Mouse (Mus musculus) Patski (cell line): Measurements from ENCODE around the gene Gcnt2. TPM values are rescaled to one million over a fixed set of nuclear protein-coding genes. Genes with fewer than 3 reads are reported as not detected.
"Not testable (repeated sequence)": the region's sequence is repeated elsewhere in the genome, so short reads cannot be mapped to it uniquely, and the experiment has no call there.

Experiments used
- ATAC-seq: fragments of 100-300 bp; one replicate; pipeline ENCODE4 v1.8.0; 2021
- CTCF ChIA-PET: fragments of 350-600 bp; sonication (Branson Sonifier 250); formaldehyde crosslinking; loops from one replicate; lab custom pipeline; 2022; ENCODE audit warnings: inconsistent platforms; lab: Charles Lee
- POLR2A ChIA-PET: fragments of 350-600 bp; sonication (Branson Sonifier 250); formaldehyde crosslinking; loops from one replicate; lab custom pipeline; 2022; ENCODE audit warnings: antibody characterized with exemption, inconsistent platforms; lab: Charles Lee
- DNase-seq: peaks from one replicate; pipeline ENCODE4 v3.0.0-alpha.2; 2011; ENCODE audit warnings: low read depth, low spot score
- H3K27me3 ChIP-seq: fragments of 371-371 bp; one replicate; pipeline ENCODE4 v1.5.1; 2021
- CTCF ChIP-seq: fragments of 100-300 bp; IDR thresholded peaks from one replicate; pipeline ENCODE4 v1.5.1; 2021
- in situ Hi-C: fragments of 300-500 bp; cut with MboI; formaldehyde crosslinking; loops from 3 replicates; pipeline ENCODE4 v1.11.1; 2018; ENCODE audit warnings: low pct_unique_long_range_greater_than_20kb, mixed read lengths
- polyA plus RNA-seq: library from polyadenylated mRNA; unstranded; gene quantifications from one replicate; pipeline ENCODE4 v1.2.3, GENCODE M21; 2021

Gene Gcnt2
- polyA plus RNA-seq, 1 experiment from 2014 or later, result 71.2 TPM

GRCm38 (mm10) chr13:40982759-40983158, 123.2 kb downstream of the Gcnt2 start:
- in situ Hi-C loops, result loop anchor here (5.0 kb wide), 2 partner anchors 65 to 120 kb away; no protein-coding TSS in a partner anchor
- ATAC-seq (peak; percentile 93), DNase-seq (peak; percentile 97)
- CTCF ChIA-PET, result interaction anchor here (0.7 to 1.8 kb wide), 4 partner anchors 18 to 139 kb away, joined by 3 to 10 read pairs (median 4); partner anchors contain the start of genes Gcnt2 and Pak1ip1
- POLR2A ChIA-PET, result no interaction called here
- H3K27me3 ChIP-seq, result no peaks in the 10 kb centered on the region
- no peak for TF ChIP-seq CTCF

GRCm38 (mm10) chr13:40986081-40986480, 126.5 kb downstream of the Gcnt2 start:
- CTCF ChIA-PET, result no interaction called here
- in situ Hi-C loops, result no loop called here
- POLR2A ChIA-PET, result interaction anchor here (0.7 kb wide), 1 partner anchor 69 kb away, joined by 3 read pairs; no protein-coding TSS in a partner anchor
- no peaks in the 10 kb centered on the region for H3K27me3 ChIP-seq
- no peak for DNase-seq
- ATAC-seq, result no peak
- no peak for TF ChIP-seq CTCF

GRCm38 (mm10) chr13:40987608-40988303, 128.2 kb downstream of the Gcnt2 start:
- POLR2A ChIA-PET, result not testable (repeated sequence)

GRCm38 (mm10) chr13:40988418-40988817, 128.9 kb downstream of the Gcnt2 start:
- no peaks in the 10 kb centered on the region for H3K27me3 ChIP-seq
- DNase-seq (no peak), ATAC-seq (no peak)
- no peak for TF ChIP-seq CTCF
- POLR2A ChIA-PET, result no interaction called here
- in situ Hi-C loops, result no loop called here
- CTCF ChIA-PET, result interaction anchor here (1.4 kb wide), 1 partner anchor 145 kb away, joined by 5 read pairs; no protein-coding TSS in a partner anchor

More at GRCm38 (mm10) chr13:40987608-40988303, 128.2 kb downstream of the Gcnt2 start:
- H3K27me3 ChIP-seq, DNase-seq, in situ Hi-C loops, ATAC-seq: not testable (repeated sequence)
- CTCF ChIA-PET, result interaction anchor here (1.4 kb wide), 1 partner anchor 144 kb away, joined by 5 read pairs; no protein-coding TSS in a partner anchor

- no peak for TF ChIP-seq CTCF
- ATAC-seq (no peak), DNase-seq (no peak)
- ChIA-PET CTCF (no interaction called here), POLR2A (interaction anchor here (0.5 to 0.6 kb wide), 2 partner anchors 95 to 1306 kb away, joined by 3 to 5 read pairs; partner anchors contain the start of gene Edn1)
- in situ Hi-C loops, result no loop called here
- H3K27me3 ChIP-seq, result no peaks in the 10 kb centered on the region
Measured at GRCm38 (mm10) chr13:40994487-40995263, 135.1 kb downstream of the Gcnt2 start.

GRCm38 (mm10) chr13:40998537-40998936, 139.0 kb downstream of the Gcnt2 start:
- CTCF ChIA-PET, DNase-seq, H3K27me3 ChIP-seq, POLR2A ChIA-PET, in situ Hi-C loops, ATAC-seq: not testable (repeated sequence)

GRCm38 (mm10) chr13:41000140-41000925, 140.8 kb downstream of the Gcnt2 start:
- ChIA-PET CTCF (interaction anchor here (1.1 kb wide), 1 partner anchor 17 kb away, joined by 3 read pairs; no protein-coding TSS in a partner anchor), POLR2A (interaction anchor here (0.8 to 1.6 kb wide), 4 partner anchors 13 to 146 kb away, joined by 3 to 5 read pairs (median 4); partner anchors contain the start of gene Gcnt2)
- no peaks in the 10 kb centered on the region for H3K27me3 ChIP-seq
- no peak for DNase-seq
- in situ Hi-C loops, result loop anchor here (10.0 kb wide), 1 partner anchor 244 kb away; the partner anchor contains the start of gene Smim13
- no peak for TF ChIP-seq CTCF
- peak; percentile 36 for ATAC-seq

- H3K27me3 ChIP-seq, result no peaks in the 10 kb centered on the region
- ATAC-seq (peak; percentile 91), DNase-seq (peak; percentile 77)
- in situ Hi-C loops, result loop anchor here (10.0 kb wide), 1 partner anchor 244 kb away; the partner anchor contains the start of gene Smim13
- CTCF ChIA-PET, result interaction anchor here (1.1 kb wide), 1 partner anchor 18 kb away, joined by 3 read pairs; no protein-coding TSS in a partner anchor
- TF ChIP-seq CTCF, result no peak
- POLR2A ChIA-PET, result interaction anchor here (0.8 to 1.6 kb wide), 4 partner anchors 12 to 147 kb away, joined by 3 to 5 read pairs (median 4); partner anchors contain the start of gene Gcnt2
Measured at GRCm38 (mm10) chr13:41000926-41001639, 141.5 kb downstream of the Gcnt2 start, which contains the start of gene Pak1ip1. TSS of gene Pak1ip1 (plus strand) at chr13:41001023.

GRCm38 (mm10) chr13:41002001-41002400, 142.4 kb downstream of the Gcnt2 start:
- ATAC-seq (no peak), DNase-seq (no peak)
- CTCF ChIA-PET, result no interaction called here
- TF ChIP-seq CTCF, result no peak
- in situ Hi-C loops, result loop anchor here (10.0 kb wide), 1 partner anchor 243 kb away; the partner anchor contains the start of gene Smim13
- no peaks in the 10 kb centered on the region for H3K27me3 ChIP-seq
- POLR2A ChIA-PET, result interaction anchor here (1.2 kb wide), 1 partner anchor 11 kb away, joined by 3 read pairs; no protein-coding TSS in a partner anchor
